Mouse (Mus musculus) heart, postnatal 4 days (tissue): ENCODE results near the gene Cenpp. TPM values are rescaled to one million over a fixed set of nuclear protein-coding genes. Genes with fewer than 3 reads are reported as not detected.

Experiments
- DNase-seq: peaks from one replicate; pipeline ENCODE4 v3.0.0; 2021
- total RNA-seq, 2 experiments: library from RNA; stranded (reverse); gene quantifications; 2 replicates each; pipeline ENCODE4 v1.2.3; 2021

Cenpp gene
- total RNA-seq = 10 to 100 TPM; 16.1 to 17.0 TPM

- peak; percentile 100 for DNase-seq
Observed at GRCm38 (mm10) chr13:49652481-49653179, at the start of gene Cenpp, which contains the start of gene Nol8. Cenpp (minus strand) TSS chr13:49652785. Nol8 (plus strand) TSS chr13:49653078.

- no peak for DNase-seq
Observed at GRCm38 (mm10) chr13:49691056-49691455, 38.5 kb upstream of the Cenpp start.

- DNase-seq = no peak
Observed at GRCm38 (mm10) chr13:49684266-49684665, 31.7 kb upstream of the Cenpp start.

- DNase-seq = no peak
Observed at GRCm38 (mm10) chr13:49682233-49682846, 29.8 kb upstream of the Cenpp start.

GRCm38 (mm10) chr13:49681351-49682232, 29.0 kb upstream of the Cenpp start, which contains the start of gene Iars:
Iars (plus strand) TSS chr13:49682100.
- DNase-seq = peak; percentile 99

GRCm38 (mm10) chr13:49677793-49678192, 25.2 kb upstream of the Cenpp start:
- no peak for DNase-seq

- DNase-seq = no peak
Observed at GRCm38 (mm10) chr13:49653180-49653541, 576 bp upstream of the Cenpp start.

- DNase-seq = no peak
Observed at GRCm38 (mm10) chr13:49651781-49652351, 719 bp downstream of the Cenpp start.

GRCm38 (mm10) chr13:49651136-49651535, 1.4 kb downstream of the Cenpp start:
- no peak for DNase-seq

- no peak for DNase-seq
Observed at GRCm38 (mm10) chr13:49646019-49646418, 6.6 kb downstream of the Cenpp start.

GRCm38 (mm10) chr13:49644731-49645529, 7.7 kb downstream of the Cenpp start:
- DNase-seq = peak; percentile 19

- no peak for DNase-seq
Observed at GRCm38 (mm10) chr13:49643669-49644362, 8.8 kb downstream of the Cenpp start.

GRCm38 (mm10) chr13:49642650-49643049, 9.9 kb downstream of the Cenpp start:
- DNase-seq = no peak

- no peak for DNase-seq
Observed at GRCm38 (mm10) chr13:49639965-49640364, 12.6 kb downstream of the Cenpp start.

- no peak for DNase-seq
Observed at GRCm38 (mm10) chr13:49629076-49629475, 23.5 kb downstream of the Cenpp start.

GRCm38 (mm10) chr13:49628167-49628566, 24.4 kb downstream of the Cenpp start:
- no peak for DNase-seq

- no peak for DNase-seq
Observed at GRCm38 (mm10) chr13:49623216-49623615, 29.4 kb downstream of the Cenpp start.

- no peak for DNase-seq
Observed at GRCm38 (mm10) chr13:49618365-49618764, 34.2 kb downstream of the Cenpp start.

- DNase-seq = no peak
Observed at GRCm38 (mm10) chr13:49617021-49617420, 35.6 kb downstream of the Cenpp start.

- no peak for DNase-seq
Observed at GRCm38 (mm10) chr13:49608589-49609322, 43.8 kb downstream of the Cenpp start.
